Mouse (Mus musculus) layer of hippocampus, postnatal 10 days (tissue): ENCODE data around the gene Syne2. TPM values are rescaled to one million over a fixed set of nuclear protein-coding genes. Genes with fewer than 3 reads are reported as not detected.

Experiments
- DNase-seq, 2 experiments: peaks; one replicate each; pipeline ENCODE4 v3.0.0; 2021; ENCODE audit warnings: low spot score in 2 of 2
- total RNA-seq, 2 experiments: library from RNA; stranded (reverse); gene quantifications; 2 replicates each; pipeline ENCODE4 v1.2.3; 2021

Gene Syne2
- total RNA-seq, 2 experiments from 2014 or later = 29.2 to 29.4 TPM

- DNase-seq = no peak
Observed at GRCm38 (mm10) chr12:76018640-76019039, 200.7 kb downstream of the Syne2 start.

GRCm38 (mm10) chr12:76042301-76042700, 224.4 kb downstream of the Syne2 start:
- no peak for DNase-seq

- DNase-seq = no peak
Observed at GRCm38 (mm10) chr12:76046561-76046960, 228.6 kb downstream of the Syne2 start.

GRCm38 (mm10) chr12:76047921-76048320, 230.0 kb downstream of the Syne2 start:
- no peak for DNase-seq

- no peak for DNase-seq
Observed at GRCm38 (mm10) chr12:76048672-76049071, 230.7 kb downstream of the Syne2 start.

GRCm38 (mm10) chr12:76049343-76049742, 231.4 kb downstream of the Syne2 start:
- no peak for DNase-seq

- DNase-seq = no peak
Observed at GRCm38 (mm10) chr12:76051879-76052278, 233.9 kb downstream of the Syne2 start.

- no peak for DNase-seq
Observed at GRCm38 (mm10) chr12:76054653-76055052, 236.7 kb downstream of the Syne2 start.

- DNase-seq = no peak
Observed at GRCm38 (mm10) chr12:76063001-76063400, 245.1 kb downstream of the Syne2 start.

- DNase-seq = no peak
Observed at GRCm38 (mm10) chr12:76070386-76070785, 252.5 kb downstream of the Syne2 start.

- no peak for DNase-seq
Observed at GRCm38 (mm10) chr12:76071935-76072849, 254.3 kb downstream of the Syne2 start.

GRCm38 (mm10) chr12:76073066-76073826, 255.3 kb downstream of the Syne2 start:
- DNase-seq = no peak

GRCm38 (mm10) chr12:76073981-76074380, 256.0 kb downstream of the Syne2 start:
- DNase-seq = no peak

- DNase-seq = no peak
Observed at GRCm38 (mm10) chr12:76080876-76081556, 263.1 kb downstream of the Syne2 start.

GRCm38 (mm10) chr12:76081557-76082211, 263.8 kb downstream of the Syne2 start:
- peak; percentile 69 to 81 for DNase-seq

- DNase-seq = no peak
Observed at GRCm38 (mm10) chr12:76085066-76085465, 267.1 kb downstream of the Syne2 start.

- no peak for DNase-seq
Observed at GRCm38 (mm10) chr12:76085956-76086905, 268.3 kb downstream of the Syne2 start.

GRCm38 (mm10) chr12:76087025-76087424, 269.1 kb downstream of the Syne2 start:
- DNase-seq = no peak

- DNase-seq = no peak
Observed at GRCm38 (mm10) chr12:76092789-76093466, 275.0 kb downstream of the Syne2 start.
